Mouse (Mus musculus): ENCODE data around the gene Col18a1.

DNA sequence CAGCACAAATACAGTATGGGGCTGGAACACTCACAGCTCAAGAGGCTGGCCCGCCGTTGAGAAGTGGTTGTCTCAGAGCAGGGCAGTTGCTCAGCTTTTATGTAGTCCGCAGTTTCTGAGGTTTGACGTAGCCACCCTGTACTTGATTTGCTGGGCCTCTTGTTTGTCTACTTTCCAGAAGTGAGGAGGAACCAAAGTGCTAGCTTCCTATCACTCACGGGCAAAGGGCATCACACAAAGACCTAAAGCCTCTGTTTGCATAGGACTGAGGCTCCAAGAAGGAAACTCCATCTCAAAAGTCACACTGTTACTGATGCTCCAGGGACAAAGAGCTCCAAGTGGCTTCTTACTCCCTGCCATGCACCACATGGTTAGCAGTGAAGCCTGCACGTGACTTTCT is 4.1 kb upstream of the Col18a1 start:
- TF ChIP-seq USF1 (IDR thresholded peaks at IDR 0.05; ENCODE audit: low read depth) (no peak), POLR2A (IDR thresholded peaks at IDR 0.05; ENCODE audit: insufficient read length, low read depth) (no peak), E2F4 (IDR thresholded peaks at IDR 0.05; ENCODE audit: insufficient read depth) (no peak), TCF12 (IDR thresholded peaks at IDR 0.05; ENCODE audit: insufficient read depth, poor library complexity, severe bottlenecking) (no peak), REST (IDR thresholded peaks at IDR 0.05; ENCODE audit: insufficient read depth, insufficient read length) (no peak), MAX (IDR thresholded peaks at IDR 0.05; ENCODE audit: low read depth) (no peak)

Data from myocyte (in vitro differentiated cells).